Comparison of ENCODE assay signal across 10 mouse cellular contexts in genomic region chr12:55939281-55940142, GRCm38 (mm10).
DNase-seq lines count a peak whose midpoint lies in the region; ATAC-seq and TF ChIP-seq lines count a peak whose summit lies in the region.
"Had no signal": no experiment of that assay in that cellular context is flagged by ENCODE, and none has a peak within 500 bp of the region (broad histone marks: within the 10 kb centered on the region; RNA-seq: fewer than 3 reads in every experiment).

No protein-coding gene starts in this region.

- no peak for DNase-seq in ES-E14 (ENCODE audit: low read depth, low spot score)
- DNase-seq in brain, adult 2 months (ENCODE audit: low read depth, low spot score) = peak; percentile 82
- peak; percentile 94 for DNase-seq in midbrain, embryonic 14.5 days
- DNase-seq in kidney, postnatal 14 days = no peak
- DNase-seq in heart, adult 9 months (ENCODE audit: low spot score in 2 of 2) = no peak
- DNase-seq: gastrocnemius, adult 2 months; kidney, postnatal 25 days had no signal

- H3K9me3 ChIP-seq in ES-E14 (ENCODE audit: control insufficient read depth, insufficient read depth, low read depth, low read length) = no peaks in the 10 kb centered on the region
- no peaks in the 10 kb centered on the region for H3K9me3 ChIP-seq in hindbrain, embryonic 13.5 days
- H3K9me3 ChIP-seq in midbrain, embryonic 14.5 days (ENCODE audit: control insufficient read depth, low read length) = no peaks in the 10 kb centered on the region
- H3K9me3 ChIP-seq: limb, embryonic 13.5 days had no signal

- in situ Hi-C loops in ES-E14 (cut with MboI; ENCODE audit: low sequenced_read_pairs in 2 of 2, unreplicated experiment in 2 of 2) = no loop called here

- H3K4me1 ChIP-seq in ES-E14 (ENCODE audit: control insufficient read depth in 2 of 2, insufficient read depth in 2 of 2, low read length in 2 of 2, poor library complexity in 1 of 2) = no peaks in the 10 kb centered on the region
- H3K4me1 ChIP-seq in hindbrain, embryonic 13.5 days (replicated peaks) = peaks cover 10% of the 10 kb centered on the region
- peaks cover 15% of the 10 kb centered on the region; the same call in 1 of the 2 replicates for H3K4me1 ChIP-seq in midbrain, embryonic 14.5 days (ENCODE audit: control insufficient read depth, insufficient read depth, low read length)
- H3K4me1 ChIP-seq: limb, embryonic 13.5 days had no signal

- H3K27ac ChIP-seq in ES-E14 (ENCODE audit: insufficient read depth, low read depth, low read length, poor library complexity, severe bottlenecking) = no peak overlapping the region
- peak overlapping the region; percentile 81 for H3K27ac ChIP-seq in hindbrain, embryonic 13.5 days
- H3K27ac ChIP-seq in midbrain, embryonic 14.5 days (replicated peaks; ENCODE audit: low read depth, low read length) = peak overlapping the region; percentile 84
- H3K27ac ChIP-seq: gastrocnemius, adult 2 months; limb, embryonic 13.5 days had no signal

- H3K9ac ChIP-seq in ES-E14 (ENCODE audit: insufficient read depth, low read depth, low read length, poor library complexity, severe bottlenecking) = no peak overlapping the region
- H3K9ac ChIP-seq in hindbrain, embryonic 13.5 days = no peak overlapping the region
- no peak overlapping the region for H3K9ac ChIP-seq in midbrain, embryonic 14.5 days (replicated peaks; ENCODE audit: low read length)
- H3K9ac ChIP-seq: limb, embryonic 13.5 days had no signal

- WGBS in hindbrain, embryonic 13.5 days = 39% methylated on average over 10 of the region's 10 CpGs
- 26% methylated on average over 10 of the region's 10 CpGs for WGBS in midbrain, embryonic 14.5 days

- ATAC-seq in hindbrain, embryonic 13.5 days (ENCODE audit: low FRiP score) = peak; percentile 92
- ATAC-seq in midbrain, embryonic 14.5 days (ENCODE audit: low FRiP score, low TSS enrichment) = peak; percentile 93
- no peak for ATAC-seq in inflammation-experienced regulatory T-cells, adult 6 months

- H3K4me3 ChIP-seq in ES-E14 (ENCODE audit: insufficient read depth in 1 of 2, low read depth in 1 of 2, low read length in 2 of 2, poor library complexity in 1 of 2, severe bottlenecking in 1 of 2) = no peak overlapping the region
- no peak overlapping the region for H3K4me3 ChIP-seq in hindbrain, embryonic 13.5 days
- H3K4me3 ChIP-seq in midbrain, embryonic 14.5 days (replicated peaks; ENCODE audit: low read depth, low read length) = no peak overlapping the region
- H3K4me3 ChIP-seq: gastrocnemius, adult 2 months; limb, embryonic 13.5 days had no signal

- peaks cover 23% of the 10 kb centered on the region for H3K27me3 ChIP-seq in hindbrain, embryonic 13.5 days
- peaks cover 3% of the 10 kb centered on the region; the same call in 1 of the 2 replicates for H3K27me3 ChIP-seq in midbrain, embryonic 14.5 days (ENCODE audit: control insufficient read depth, insufficient read depth, low read length)
- H3K27me3 ChIP-seq: limb, embryonic 13.5 days had no signal

- no peaks in the 10 kb centered on the region for H3K36me3 ChIP-seq in ES-E14 (ENCODE audit: control insufficient read depth, insufficient read depth, low read length, poor library complexity, severe bottlenecking)
- no peaks in the 10 kb centered on the region for H3K36me3 ChIP-seq in hindbrain, embryonic 13.5 days
- no peaks in the 10 kb centered on the region for H3K36me3 ChIP-seq in midbrain, embryonic 14.5 days (ENCODE audit: control insufficient read depth, insufficient read depth, low read length)
- H3K36me3 ChIP-seq: limb, embryonic 13.5 days had no signal

- H3K4me2 ChIP-seq in hindbrain, embryonic 13.5 days = no peak overlapping the region
- H3K4me2 ChIP-seq in midbrain, embryonic 14.5 days (ENCODE audit: low read length) = peak overlapping the region; percentile 11
- H3K4me2 ChIP-seq: limb, embryonic 13.5 days had no signal

TF ChIP-seq in ES-E14, 5 proteins besides CTCF, POLR2A, EP300 and RAD21:
- TF ChIP-seq ZC3H11A (IDR thresholded peaks at IDR 0.05; ENCODE audit: borderline replicate concordance, low read depth, low read length) = no peak
- 0 out of 2 replicates have a peak, but pooled peaks have one; percentile 26 for TF ChIP-seq ZNF384 (IDR thresholded peaks at IDR 0.05; ENCODE audit: low read depth, low read length)

Comparison
In these comparisons a context has a peak if more than half of its experiments do, and no peak if none do; other contexts are left out.
1. DNase-seq: peak in brain, adult 2 months (single experiment) and midbrain, embryonic 14.5 days (single experiment); none in ES-E14 (single experiment), kidney, postnatal 14 days (single experiment) and heart, adult 9 months (0 of 2).